Mouse (Mus musculus) thymus, adult 2 months (tissue): ENCODE data around the gene Tmem199. TPM values are rescaled to one million over a fixed set of nuclear protein-coding genes. Genes with fewer than 3 reads are reported as not detected.

Source experiments
- DNase-seq: peaks from one replicate; pipeline ENCODE4 v3.0.0; 2021
- H3K27ac ChIP-seq: fragments of 200-500 bp; 2 replicates; pipeline ENCODE4 v1.5.1; 2012; ENCODE audit warnings: low read length, control low read depth; ENCODE audit not compliant: control insufficient read depth, insufficient read depth
- H3K27me3 ChIP-seq: fragments of 200-500 bp; 2 replicates; pipeline ENCODE4 v1.6.1; 2012; ENCODE audit warnings: mild to moderate bottlenecking, low read length, moderate library complexity, mixed read lengths; ENCODE audit not compliant: control insufficient read depth, insufficient read depth
- H3K36me3 ChIP-seq: fragments of 200-500 bp; 2 replicates; pipeline ENCODE4 v1.6.1; 2012; ENCODE audit warnings: mild to moderate bottlenecking, low read length, moderate library complexity; ENCODE audit not compliant: control insufficient read depth, insufficient read depth
- H3K4me1 ChIP-seq: fragments of 200-500 bp; replicated peaks from 2 replicates; pipeline ENCODE4 v1.6.1; 2012; ENCODE audit warnings: low read length; ENCODE audit not compliant: control insufficient read depth, insufficient read depth
- H3K4me3 ChIP-seq: fragments of 200-500 bp; 2 replicates; pipeline ENCODE4 v1.5.1; 2012; ENCODE audit warnings: mild to moderate bottlenecking, low read length, control low read depth, moderate library complexity; ENCODE audit not compliant: control insufficient read depth, insufficient read depth
- CTCF ChIP-seq: fragments of 200-500 bp; IDR thresholded peaks from 2 replicates; pipeline ENCODE4 v1.5.1; 2012; ENCODE audit warnings: mild to moderate bottlenecking, control low read depth, low read length, moderate library complexity, borderline replicate concordance; ENCODE audit not compliant: control insufficient read depth, poor library complexity, insufficient read depth; ENCODE audit errors: extremely low read depth
- POLR2A ChIP-seq: fragments of 200-500 bp; IDR thresholded peaks from 2 replicates; pipeline ENCODE4 v1.6.1; 2012; ENCODE audit warnings: mild to moderate bottlenecking, low read length, control low read depth, moderate library complexity; ENCODE audit not compliant: control insufficient read depth, poor library complexity, insufficient read depth; ENCODE audit errors: extremely low read depth
- WGBS: fragments of 180-500 bp; shearing (Covaris S2); methylation state at CpG from one replicate; pipeline ENCODE4 v1.1.7; 2018; 5-methylcytosine and 5-hydroxymethylcytosine counted together
- polyA plus RNA-seq: library from polyadenylated mRNA; depleted of rRNA; stranded (reverse); fragments of >200 nt; gene quantifications from 2 replicates; pipeline ENCODE4 v1.2.3, GENCODE M21; 2012

Tmem199 gene
- polyA plus RNA-seq, 1 experiment: 17.3 TPM

DNA sequence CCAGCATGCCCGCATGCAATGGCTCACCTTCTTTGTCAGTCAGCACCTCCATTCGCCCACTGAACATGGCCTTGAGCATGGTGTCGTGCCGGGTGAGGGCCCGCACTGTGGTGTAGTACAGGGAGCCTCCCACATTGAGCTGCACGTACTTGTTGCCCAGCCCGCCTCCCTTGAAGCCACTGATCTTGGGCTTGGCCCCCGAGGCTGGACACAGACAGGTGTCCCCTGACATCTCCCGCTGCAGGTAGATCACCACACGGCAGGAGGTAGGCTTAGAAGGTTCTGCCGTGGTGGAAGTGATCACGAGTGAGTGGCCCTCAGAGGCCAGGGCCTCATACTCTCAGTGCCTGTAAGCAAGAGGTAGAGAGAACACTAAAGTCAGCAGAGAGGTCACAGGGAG lies 18.0 kb upstream of the Tmem199 start:
- H3K27ac ChIP-seq: no peak overlapping the region
- DNase-seq: no peak
- 95% methylated on average over 12 of the region's 12 CpGs for WGBS
- H3K27me3 ChIP-seq: no peaks in the 10 kb centered on the region
- H3K4me1 ChIP-seq: no peaks in the 10 kb centered on the region
- H3K36me3 ChIP-seq: no peaks in the 10 kb centered on the region
- no peak for TF ChIP-seq POLR2A
- no peak for TF ChIP-seq CTCF
- H3K4me3 ChIP-seq: no peak overlapping the region

DNA sequence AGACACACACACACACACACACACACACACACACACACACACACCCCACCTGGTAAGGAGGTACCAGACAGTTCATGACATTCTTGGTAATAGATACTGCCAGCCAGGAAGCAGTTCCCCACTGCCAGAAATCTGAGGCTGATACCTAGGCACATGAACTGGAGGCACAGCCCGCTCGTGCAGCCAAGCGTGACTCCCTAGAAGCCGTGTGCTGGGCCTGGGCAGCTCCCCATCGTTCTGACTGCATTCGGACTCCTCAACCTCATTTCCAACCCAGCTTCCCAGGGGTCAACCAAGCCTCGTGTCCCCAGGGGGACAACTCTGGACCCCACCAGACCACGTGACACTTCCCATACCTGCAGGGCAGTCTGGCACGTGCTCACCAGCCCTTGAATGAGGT lies 16.7 kb upstream of the Tmem199 start:
- DNase-seq: no peak
- Histone ChIP-seq H3K27ac (no peak overlapping the region), H3K4me1 (no peaks in the 10 kb centered on the region), H3K4me3 (no peak overlapping the region), H3K27me3 (no peaks in the 10 kb centered on the region), H3K36me3 (no peaks in the 10 kb centered on the region)
- TF ChIP-seq CTCF: no peak
- TF ChIP-seq POLR2A: no peak
- WGBS: 95% methylated on average over 9 of the region's 9 CpGs

DNA sequence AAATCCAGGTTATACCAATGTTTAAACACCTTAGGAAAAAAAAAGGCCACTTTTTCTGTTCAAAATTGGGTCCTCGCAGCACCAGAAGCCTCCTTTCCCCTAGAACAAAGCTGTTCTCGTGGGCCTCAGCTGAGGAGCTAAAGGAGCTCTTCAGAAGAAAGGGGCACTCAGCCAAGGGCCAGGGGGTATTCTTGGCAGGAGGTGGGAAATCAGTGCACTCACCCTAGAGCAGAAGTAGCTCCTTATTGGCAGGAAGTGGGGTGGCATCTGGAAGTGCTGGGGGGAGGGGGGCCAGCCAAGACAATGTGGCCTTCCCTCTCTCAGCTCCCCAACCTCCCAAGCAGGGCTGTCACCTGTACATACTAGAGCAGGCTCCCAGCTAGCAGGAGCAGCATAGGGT lies 12.9 kb upstream of the Tmem199 start:
- 83% methylated on average over 2 of the region's 2 CpGs for WGBS
- Histone ChIP-seq H3K27me3 (no peaks in the 10 kb centered on the region), H3K4me3 (no peak overlapping the region), H3K27ac (no peak overlapping the region), H3K4me1 (no peaks in the 10 kb centered on the region), H3K36me3 (peaks cover 13% of the 10 kb centered on the region)
- no peak for DNase-seq
- TF ChIP-seq POLR2A (no peak), CTCF (no peak)

DNA sequence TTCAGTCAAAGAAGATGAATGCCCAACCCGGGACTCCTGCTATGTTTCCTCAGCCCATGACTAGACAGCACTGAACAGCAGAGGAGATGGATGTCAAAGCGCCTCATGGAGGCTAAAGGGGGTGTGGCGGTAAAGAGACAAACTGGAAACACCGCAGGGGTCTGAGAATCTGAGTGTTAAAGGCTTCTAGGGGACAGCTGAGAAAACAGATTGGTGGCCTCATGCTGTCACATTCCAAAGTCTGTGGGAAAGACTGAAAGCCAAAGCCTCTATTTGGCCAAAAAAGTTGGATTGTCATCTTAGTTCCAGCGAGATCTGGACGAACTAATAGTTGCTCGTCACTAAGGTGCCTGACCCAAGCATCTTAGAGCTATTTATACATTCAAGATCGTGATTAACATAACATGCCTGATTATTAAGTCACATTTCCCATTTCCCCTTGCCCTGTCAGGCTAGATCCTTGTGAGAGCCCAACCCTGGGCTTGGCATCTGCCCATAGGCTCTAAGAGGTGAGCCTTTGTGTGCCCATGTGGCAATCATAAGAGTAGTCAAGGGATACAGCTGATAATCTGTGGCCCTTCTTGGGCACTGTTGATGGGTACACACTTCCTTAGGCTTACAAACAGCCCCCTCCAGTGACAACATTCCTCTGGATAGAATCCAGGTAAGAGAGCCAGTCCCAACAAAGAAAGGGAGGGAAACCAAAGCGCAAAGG lies 11.4 kb upstream of the Tmem199 start:
- H3K4me1 ChIP-seq: no peaks in the 10 kb centered on the region
- H3K27ac ChIP-seq: no peak overlapping the region
- H3K27me3 ChIP-seq: no peaks in the 10 kb centered on the region
- no peak overlapping the region for H3K4me3 ChIP-seq
- no peak for TF ChIP-seq CTCF
- no peak for TF ChIP-seq POLR2A
- no peak for DNase-seq
- WGBS: 95% methylated on average over 9 of the region's 9 CpGs
- H3K36me3 ChIP-seq: peaks cover 25% of the 10 kb centered on the region

DNA sequence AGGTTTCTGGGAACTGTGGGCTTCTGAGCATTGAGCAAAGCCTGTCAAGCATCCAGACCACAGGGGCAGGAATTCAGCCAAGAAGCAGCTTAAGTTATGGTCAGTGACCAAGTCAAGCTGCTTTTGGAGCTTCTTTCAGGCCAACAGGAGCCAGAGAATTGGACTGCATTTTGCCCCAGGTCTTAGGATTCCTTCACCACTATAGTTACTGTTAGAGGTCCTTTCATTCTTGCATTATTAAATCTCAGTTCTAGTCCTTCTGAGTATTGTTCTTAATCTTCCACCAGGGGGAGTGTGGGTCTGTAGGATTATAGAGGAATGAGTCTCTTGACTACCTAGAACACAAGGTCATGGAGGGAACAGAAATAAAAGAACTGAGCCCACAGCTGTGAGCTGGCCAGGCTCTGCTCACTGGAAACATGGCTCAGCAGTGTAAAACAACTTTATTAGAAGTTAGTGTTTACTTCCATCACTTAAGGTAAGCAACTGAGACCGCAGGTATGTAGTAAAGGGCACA lies 10.6 kb upstream of the Tmem199 start:
- Histone ChIP-seq H3K27me3 (no peaks in the 10 kb centered on the region), H3K4me1 (no peaks in the 10 kb centered on the region), H3K27ac (no peak overlapping the region), H3K4me3 (no peak overlapping the region), H3K36me3 (peaks cover 31% of the 10 kb centered on the region)
- 97% methylated on average over 1 of the region's 1 CpGs for WGBS
- TF ChIP-seq CTCF (no peak), POLR2A (no peak)
- no peak for DNase-seq

DNA sequence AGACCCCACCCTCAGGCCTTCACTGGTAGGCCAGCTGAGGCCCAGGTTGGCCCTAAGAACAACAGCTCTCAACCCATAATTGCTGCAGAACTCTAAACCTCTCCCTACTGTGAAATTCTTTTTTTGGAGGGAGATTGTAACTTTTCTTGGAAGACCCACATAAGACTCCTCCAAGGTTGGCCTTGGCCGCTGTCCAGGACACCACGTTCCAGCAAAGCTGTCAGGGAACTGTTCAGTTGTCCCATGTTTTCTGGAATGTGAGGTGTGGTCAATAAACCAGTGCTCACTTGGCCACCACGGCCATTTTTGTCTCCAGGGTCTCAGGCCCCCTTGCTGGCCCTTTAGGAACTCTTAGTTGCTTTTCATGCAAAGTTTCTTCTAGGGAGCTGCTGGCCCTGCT lies 9.9 kb upstream of the Tmem199 start:
- no peaks in the 10 kb centered on the region for H3K27me3 ChIP-seq
- H3K36me3 ChIP-seq: peaks cover 33% of the 10 kb centered on the region
- H3K4me3 ChIP-seq: no peak overlapping the region
- TF ChIP-seq CTCF (no peak), POLR2A (no peak)
- no peak for DNase-seq
- 93% methylated on average over 3 of the region's 3 CpGs for WGBS
- H3K27ac ChIP-seq: no peak overlapping the region
- no peaks in the 10 kb centered on the region for H3K4me1 ChIP-seq

DNA sequence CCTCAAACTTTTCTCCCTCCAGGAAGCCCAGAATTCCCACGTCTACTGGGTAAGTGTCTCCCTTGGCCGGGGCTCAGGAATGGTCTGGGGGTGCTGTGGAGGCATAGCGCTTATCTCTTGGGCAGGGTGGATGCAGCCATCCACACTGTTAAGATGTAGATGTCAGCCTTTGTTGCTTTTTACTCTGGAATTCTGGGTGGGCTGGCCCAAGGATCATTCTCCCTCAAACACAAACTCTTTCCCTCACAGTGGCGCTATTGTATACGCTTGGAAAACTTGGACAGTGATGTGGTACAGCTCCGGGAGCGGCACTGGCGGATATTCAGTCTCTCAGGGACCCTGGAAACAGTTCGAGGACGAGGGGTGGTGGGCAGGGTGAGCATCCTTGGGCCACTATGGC lies 7.0 kb upstream of the Tmem199 start:
- Histone ChIP-seq H3K27me3 (no peaks in the 10 kb centered on the region), H3K27ac (no peak overlapping the region), H3K36me3 (peaks cover 40% of the 10 kb centered on the region), H3K4me3 (no peak overlapping the region), H3K4me1 (no peaks in the 10 kb centered on the region)
- 98% methylated on average over 10 of the region's 10 CpGs for WGBS
- TF ChIP-seq CTCF (no peak), POLR2A (no peak)
- DNase-seq: no peak
